Mouse (Mus musculus) heart, postnatal 14 days (tissue): ENCODE results near the gene Eno3. TPM values are rescaled to one million over a fixed set of nuclear protein-coding genes. Genes with fewer than 3 reads are reported as not detected.

Experiments
- DNase-seq, 2 experiments: peaks; one replicate each; pipeline ENCODE4 v3.0.0; 2021 to 2022
- intact Hi-C: fragments of 180-260 bp; cut with DNase I; formaldehyde crosslinking; loops from one replicate; pipeline ENCODE4 v1.15.1; 2025
- total RNA-seq, 2 experiments: library from RNA; stranded (reverse); gene quantifications; 2 replicates each; pipeline ENCODE4 v1.2.3; 2021

The Eno3 gene
- total RNA-seq, 2 experiments from 2014 or later: 1,878 to 1,971 TPM

- intact Hi-C loops: no loop called here
- no peak for DNase-seq
Measured at GRCm38 (mm10) chr11:70670483-70670882, 13.5 kb downstream of the Eno3 start.

DNA sequence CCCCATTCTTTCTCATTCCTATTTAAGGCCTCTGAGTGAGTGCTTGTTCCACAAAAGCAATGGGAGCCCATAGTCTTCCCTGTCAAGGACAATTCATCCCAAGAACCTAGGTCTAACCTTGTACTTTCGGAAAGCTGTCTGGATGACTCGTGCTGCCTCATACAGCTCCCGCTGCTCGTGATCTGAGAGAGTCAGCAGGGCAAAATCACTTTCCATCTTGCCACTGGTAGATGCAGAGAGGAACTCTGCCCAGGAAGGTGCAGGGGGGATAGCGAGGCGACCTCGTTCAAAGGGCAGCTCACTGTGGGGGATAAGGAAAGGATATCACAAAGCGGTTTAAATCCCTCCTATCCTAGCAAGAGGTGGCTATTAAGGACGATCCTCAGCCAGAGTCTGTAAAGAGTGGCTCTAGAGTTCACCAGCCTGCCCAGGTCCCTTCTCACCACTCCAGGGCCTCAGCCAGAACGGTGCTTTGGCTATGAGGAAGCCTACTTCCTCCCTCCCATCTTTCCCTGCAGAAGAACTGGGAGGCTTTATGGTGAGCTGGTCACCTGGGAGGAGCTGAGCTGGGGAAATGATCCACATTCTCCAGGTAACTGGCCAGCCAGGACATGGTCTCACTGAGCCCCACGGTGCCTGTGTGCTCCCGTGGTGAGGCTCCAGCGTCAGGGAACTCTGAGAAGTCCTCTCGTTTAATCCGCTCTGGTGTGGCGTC, 14.5 kb downstream of the Eno3 start:
- no peak for DNase-seq
- intact Hi-C loops: no loop called here

DNA sequence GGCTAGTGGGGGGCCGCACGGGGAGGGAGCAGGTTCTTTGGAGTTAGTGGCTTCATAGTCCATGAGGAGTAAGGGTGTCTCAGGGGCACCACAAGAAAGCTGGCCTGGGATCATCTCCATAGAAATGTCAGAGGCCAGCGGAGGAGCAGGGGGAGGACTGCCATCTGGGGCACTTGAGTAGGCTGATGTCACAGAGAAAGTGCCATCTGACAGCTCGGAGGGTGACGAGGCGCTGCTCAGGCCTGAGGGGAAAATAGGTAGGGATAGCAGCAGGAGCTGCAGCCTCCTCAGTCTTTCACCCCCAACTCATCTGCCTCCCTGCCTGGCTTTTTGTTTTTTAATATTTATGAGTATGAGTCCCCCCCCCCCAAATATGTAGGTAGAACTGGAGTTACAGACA, 17.0 kb downstream of the Eno3 start:
- DNase-seq: no peak
- intact Hi-C loops: no loop called here

DNA sequence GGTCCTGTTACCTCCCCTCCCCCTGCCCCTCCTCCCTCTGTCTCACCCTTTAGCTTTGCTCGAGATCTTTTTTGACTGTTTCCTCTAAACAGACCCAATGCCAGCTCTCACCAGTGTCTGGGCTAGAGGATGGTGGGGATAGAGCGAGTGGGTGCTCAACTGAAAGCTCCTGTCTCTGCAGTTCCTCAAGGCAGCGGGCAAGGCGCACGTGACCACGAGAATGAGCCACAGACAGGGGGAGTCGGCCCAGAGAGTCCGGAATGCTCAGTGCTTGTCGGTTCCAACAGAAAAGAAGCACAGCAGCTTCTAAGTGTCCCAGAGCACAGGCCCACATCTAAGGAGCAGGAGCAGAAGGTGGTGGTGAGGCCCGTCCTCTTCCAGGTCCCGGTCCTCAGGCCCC, 17.5 kb downstream of the Eno3 start:
- intact Hi-C loops: no loop called here
- no peak for DNase-seq

GRCm38 (mm10) chr11:70678092-70678491, 21.1 kb downstream of the Eno3 start:
- intact Hi-C loops: no loop called here
- no peak for DNase-seq

GRCm38 (mm10) chr11:70678576-70678975, 21.6 kb downstream of the Eno3 start:
- DNase-seq: no peak
- intact Hi-C loops: no loop called here

DNA sequence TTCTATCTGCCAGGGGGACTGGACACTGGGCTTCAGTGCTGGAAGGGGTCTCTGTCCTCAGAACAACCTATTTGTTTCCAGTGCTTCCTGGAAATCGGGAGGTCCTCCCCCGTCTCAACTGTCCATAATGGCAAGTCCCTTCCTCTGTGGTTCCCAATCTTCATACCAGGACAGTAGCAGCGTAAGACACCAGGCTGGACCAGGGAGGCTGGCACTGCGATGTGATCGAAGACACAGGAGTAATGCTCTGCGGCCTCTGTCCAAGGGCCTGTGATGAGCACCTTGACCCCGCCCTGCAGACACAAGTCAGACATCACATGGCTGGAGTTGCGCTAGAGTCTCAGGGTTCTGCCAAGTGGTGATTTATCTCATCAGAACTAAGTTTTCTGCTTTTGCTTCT, 22.4 kb downstream of the Eno3 start:
- intact Hi-C loops: no loop called here
- no peak for DNase-seq

GRCm38 (mm10) chr11:70679894-70680293, 22.9 kb downstream of the Eno3 start:
- no peak for DNase-seq

DNA sequence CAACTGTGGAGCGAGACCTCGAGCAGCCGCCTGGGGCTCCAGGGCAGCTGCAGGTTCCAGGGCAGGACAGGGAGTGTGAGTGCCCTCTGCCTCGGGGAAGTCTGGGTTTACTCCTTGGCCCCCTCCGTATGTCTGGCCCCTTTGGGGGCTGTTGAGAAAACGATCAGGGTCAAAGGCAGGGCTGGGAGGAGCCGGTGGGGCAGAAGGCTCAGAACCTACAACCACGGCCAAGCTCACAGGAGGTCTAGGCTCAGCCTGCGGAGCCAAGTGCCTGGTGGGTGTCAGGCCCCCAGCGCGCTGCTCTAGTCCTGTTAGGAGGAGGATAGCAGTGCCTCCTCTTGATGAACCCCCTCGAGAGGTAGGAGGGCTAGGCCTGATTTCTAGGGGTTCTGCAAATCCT, 24.2 kb downstream of the Eno3 start:
- intact Hi-C loops: no loop called here
- no peak for DNase-seq

More at GRCm38 (mm10) chr11:70679894-70680293, 22.9 kb downstream of the Eno3 start:
- intact Hi-C loops: no loop called here

- DNase-seq: peak in 1 of 2 experiments; percentile 51
- intact Hi-C loops: no loop called here
Measured at GRCm38 (mm10) chr11:70681897-70682581, 25.0 kb downstream of the Eno3 start.

DNA sequence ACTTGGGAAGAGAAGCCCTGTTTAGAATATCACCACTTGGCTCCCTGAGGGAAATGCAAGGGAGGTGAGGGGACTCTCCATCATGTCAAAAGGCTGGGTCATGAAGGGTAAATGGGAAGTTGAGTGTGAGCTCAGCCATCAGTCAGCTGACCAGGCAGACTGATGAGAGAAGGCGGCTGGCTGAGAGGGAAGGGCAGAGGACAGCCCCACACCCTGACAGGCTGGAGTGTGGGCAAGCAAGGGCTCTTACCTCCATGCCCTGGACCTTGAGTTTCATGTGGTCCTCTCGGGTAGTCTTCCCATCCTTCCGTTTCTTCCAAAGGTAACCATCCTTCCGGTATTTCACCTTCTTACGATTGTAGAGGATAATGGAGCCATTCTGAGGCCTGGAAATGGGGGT, 26.6 kb downstream of the Eno3 start:
- DNase-seq: no peak
- intact Hi-C loops: no loop called here

DNA sequence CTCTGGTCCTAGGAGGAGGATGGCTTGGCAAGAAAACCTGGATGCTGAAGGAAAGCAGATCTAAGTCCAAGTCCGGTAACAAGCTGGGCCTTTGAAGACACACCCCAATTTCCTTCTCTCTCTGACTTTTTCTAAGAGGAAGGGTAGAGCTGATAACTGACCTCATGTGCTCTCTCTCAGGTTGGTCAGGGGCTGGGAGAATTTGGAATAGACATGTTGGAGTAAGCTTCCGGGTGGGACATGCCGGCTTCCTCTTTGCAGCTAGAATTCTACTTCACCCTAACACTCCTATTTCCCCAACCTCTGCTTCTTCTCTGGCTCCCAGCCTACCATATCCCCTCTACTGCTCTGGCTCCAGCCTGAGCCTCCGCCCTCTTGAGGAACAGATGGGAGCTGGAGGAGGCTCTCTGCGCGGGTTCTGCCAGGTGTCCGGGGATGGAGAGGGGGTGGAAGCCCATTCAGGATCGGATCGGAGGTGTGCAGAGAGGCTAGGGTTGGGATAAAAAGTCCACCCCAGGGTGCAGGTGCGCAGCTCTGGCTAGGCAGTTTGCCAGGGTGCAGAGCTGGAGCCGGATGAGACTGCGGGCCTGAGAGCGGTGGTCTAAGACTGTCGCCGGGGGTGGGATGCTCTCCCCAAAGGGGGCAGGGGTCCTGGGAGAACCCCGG, 30.0 kb downstream of the Eno3 start:
- intact Hi-C loops: loop anchor here (2.0 to 5.0 kb wide), 2 partner anchors 32 to 70 kb away; partner anchors contain the start of gene Pfn1
- peak in 1 of 2 experiments; percentile 45 for DNase-seq

DNA sequence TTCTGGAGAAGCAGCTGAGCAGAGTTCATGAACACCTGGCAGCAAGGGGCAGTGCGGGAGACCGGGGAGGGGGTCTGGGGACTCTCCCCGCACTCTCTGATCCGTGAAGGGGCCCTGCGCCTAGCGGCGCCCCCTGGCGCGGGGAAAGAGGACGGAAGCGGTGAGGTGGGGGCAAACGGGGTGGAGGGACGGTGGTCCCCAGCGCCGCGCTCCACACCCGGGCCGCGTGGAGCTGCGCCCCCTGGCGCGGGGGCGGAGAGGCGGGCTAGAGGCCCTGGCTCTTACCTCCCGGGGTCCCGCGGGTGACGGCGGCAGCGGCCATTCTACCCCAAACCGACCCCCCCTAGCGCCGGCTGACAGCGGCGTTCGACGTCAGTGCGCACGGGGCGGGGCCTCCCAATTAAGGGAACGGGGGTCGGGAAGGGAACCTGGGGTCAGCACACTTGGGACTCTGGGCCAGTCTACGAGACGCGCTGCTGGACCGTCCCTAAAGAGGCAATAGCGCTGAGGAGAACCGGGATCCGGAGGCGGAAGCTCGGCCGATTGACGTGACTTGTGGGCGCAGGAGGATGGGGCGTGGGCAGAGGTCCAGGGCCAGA, 30.7 kb downstream of the Eno3 start, which contains the start of gene Camta2:
Gene Camta2, minus strand, starts transcription at position 505 of the 599 bp plus-strand sequence.
- peak; percentile 93 to 94 for DNase-seq
- intact Hi-C loops: loop anchor here (2.0 to 5.0 kb wide), 2 partner anchors 33 to 70 kb away; partner anchors contain the start of gene Pfn1

DNA sequence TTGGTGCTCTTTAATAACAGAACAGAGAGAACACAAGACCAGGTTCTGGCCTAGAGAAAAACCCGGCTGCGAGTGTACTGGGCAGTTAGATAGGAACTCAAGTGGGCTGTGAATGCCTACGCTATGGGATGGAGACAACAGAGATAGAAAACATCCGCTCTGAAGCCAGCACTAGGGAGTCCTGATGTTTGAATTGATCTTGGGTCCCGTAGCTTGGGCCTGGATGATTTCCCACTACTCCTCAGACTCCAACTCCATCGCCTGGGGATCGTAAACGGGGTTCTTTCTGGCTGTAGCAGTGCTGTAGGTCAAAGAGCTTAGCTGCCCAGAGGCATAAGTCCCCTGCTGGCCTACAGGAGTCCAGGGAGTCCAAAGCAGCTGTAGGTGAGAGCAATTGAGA, 31.4 kb downstream of the Eno3 start:
- no peak for DNase-seq
- intact Hi-C loops: loop anchor here (5.0 kb wide), 1 partner anchor 69 kb away; no protein-coding TSS in a partner anchor

GRCm38 (mm10) chr11:70689578-70689977, 32.6 kb downstream of the Eno3 start:
- intact Hi-C loops: loop anchor here (5.0 kb wide), 1 partner anchor 68 kb away; no protein-coding TSS in a partner anchor
- DNase-seq: no peak

GRCm38 (mm10) chr11:70693504-70693903, 36.5 kb downstream of the Eno3 start:
- no peak for DNase-seq
- intact Hi-C loops: no loop called here

DNA sequence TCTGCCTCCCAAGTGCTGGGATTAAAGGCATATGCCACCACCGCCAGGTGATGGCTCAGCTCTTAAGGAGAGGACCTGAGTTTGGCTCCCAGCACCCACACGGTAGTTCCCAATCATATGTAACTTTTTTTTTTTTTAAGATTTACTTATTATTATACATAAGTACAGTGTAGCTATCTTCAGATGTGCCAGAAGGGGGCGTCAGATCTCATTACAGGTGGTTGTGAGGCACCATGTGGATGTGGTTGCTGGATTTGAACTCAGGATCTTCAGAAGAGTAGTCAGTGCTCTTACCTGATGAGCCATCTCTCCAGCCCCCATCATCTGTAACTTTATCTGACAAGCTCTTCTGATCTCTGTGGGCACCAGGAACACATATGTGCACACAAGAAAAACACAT, 40.4 kb downstream of the Eno3 start:
- no peak for DNase-seq
- intact Hi-C loops: no loop called here

DNA sequence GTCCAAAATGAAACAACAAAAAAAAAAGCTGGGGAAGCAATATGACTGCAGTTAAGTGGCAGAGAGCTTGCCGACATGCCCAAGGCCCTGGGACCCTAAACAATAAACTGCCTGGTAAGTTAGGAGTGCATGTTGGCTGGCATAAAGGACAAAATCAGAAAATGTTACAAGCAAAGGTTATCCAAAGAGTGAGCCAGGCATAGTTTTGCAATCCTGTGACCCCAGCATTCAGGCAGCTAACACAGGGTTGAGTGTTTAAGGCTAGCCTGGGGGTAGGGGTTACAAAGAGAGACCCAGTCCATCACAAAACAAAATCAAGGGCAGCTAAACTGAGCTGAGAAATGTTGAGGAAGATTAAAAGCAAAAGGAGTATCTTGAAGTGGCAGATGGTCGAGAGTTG, 42.0 kb downstream of the Eno3 start:
- no peak for DNase-seq
- intact Hi-C loops: no loop called here

DNA sequence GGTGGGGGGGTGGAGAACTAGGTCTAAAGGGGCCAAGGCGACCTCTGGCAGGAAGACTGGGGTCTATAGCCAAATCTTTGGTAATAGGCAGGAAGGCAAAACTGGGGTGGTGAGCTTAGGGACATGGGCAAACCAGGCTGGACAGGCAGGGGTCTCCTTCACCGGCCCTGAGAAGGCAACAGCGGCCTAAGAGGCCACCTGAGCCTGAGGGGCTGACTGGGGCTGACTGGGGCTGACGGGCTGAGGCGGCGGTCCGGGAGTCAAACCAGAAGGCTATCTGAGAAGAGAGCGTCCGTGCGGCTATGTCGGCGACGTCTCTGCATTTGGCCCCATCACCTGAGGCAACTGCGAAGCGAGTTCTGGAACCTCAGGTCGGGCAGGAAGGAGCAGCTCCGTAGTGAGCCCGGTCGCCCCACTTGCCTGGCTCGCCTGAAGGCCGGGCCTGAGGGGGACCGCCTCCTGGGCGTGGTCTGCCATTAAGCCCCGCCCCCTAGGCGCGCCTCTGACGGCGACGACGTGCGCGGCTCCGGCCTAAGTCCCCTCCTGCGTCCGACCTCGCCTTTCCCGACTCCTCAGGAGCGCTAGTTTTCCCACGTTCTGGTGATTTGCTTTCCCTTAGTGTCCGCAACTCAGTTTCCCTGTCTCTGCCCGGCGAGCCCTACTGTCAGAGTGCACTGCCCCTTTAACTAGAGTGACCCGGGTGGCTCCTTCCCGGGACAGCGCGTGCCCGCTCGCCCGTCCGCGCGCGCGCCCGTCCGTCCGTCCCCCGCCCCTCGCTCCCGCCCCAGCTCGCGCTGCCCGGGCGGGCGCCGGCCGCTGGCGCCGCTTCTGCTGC, 42.9 kb downstream of the Eno3 start, which contains the start of the genes Inca1 and Kif1c:
Gene Inca1, minus strand, starts transcription at position 434 of the 835 bp plus-strand sequence.
Gene Kif1c, plus strand, starts transcription at position 827 of the 835 bp plus-strand sequence.
- DNase-seq: peak; percentile 97 to 99
- intact Hi-C loops: loop anchor here (5.0 kb wide), 1 partner anchor 52 kb away; no protein-coding TSS in a partner anchor
